Mouse (Mus musculus): ENCODE measurements around the gene Fntb. TPM values are rescaled to one million over a fixed set of nuclear protein-coding genes. Genes with fewer than 3 reads are reported as not detected.

Fntb gene
- polyA plus RNA-seq (2015; fragmentation: Nextera tagmentation; extraction: Ambion mirVana) = 21.7 and 22.8 TPM in 2 replicates

DNA sequence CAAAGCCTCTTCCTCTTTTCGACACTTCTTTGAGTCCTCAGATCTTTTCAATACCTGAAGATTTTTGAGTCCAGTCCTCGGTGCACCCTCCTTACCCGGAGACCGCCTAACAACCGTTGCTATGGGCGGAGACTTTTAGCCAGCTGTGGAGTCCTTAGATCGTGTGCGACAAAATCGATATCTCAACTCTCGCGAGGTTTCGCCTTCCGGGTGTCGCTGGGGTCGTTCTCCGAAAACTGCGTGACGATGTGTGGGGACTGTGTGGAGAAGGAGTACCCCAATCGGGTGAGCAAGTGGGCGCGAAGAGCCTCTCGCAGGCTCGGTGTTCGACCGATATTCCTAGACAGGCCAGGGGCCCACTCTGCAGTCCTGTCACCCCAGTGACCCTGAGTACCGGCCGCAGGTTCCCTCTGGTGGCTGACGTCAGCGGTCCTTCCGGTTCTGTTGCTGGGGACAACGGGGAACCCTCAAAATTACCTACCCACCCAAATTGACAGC, at the start of gene Fntb, which contains the start of gene Churc1:
TSS of gene Fntb (plus strand) at position 236 of the 498 bp plus-strand sequence.
TSS of gene Churc1 (plus strand) at position 185 of the 498 bp plus-strand sequence.
- H3K36me3 ChIP-seq (ENCODE audit: control insufficient read depth, insufficient read depth) = no peaks in the 10 kb centered on the region
- H3K4me1 ChIP-seq (ENCODE audit: control insufficient read depth, low read depth, low read length) = peaks cover 12% of the 10 kb centered on the region
- H3K9me3 ChIP-seq (replicated peaks; ENCODE audit: control insufficient read depth, low read length) = no peaks in the 10 kb centered on the region
- peak within 1 kb of the TSS; percentile 86 for H3K4me3 ChIP-seq (ENCODE audit: low read depth, low read length)
- under 1% methylated on average over 31 of the region's 31 CpGs for WGBS (ENCODE audit: insufficient replicate concordance)
- H3K4me2 ChIP-seq (ENCODE audit: low read depth, low read length) = peak within 1 kb of the TSS; percentile 87
- peak within 1 kb of the TSS; percentile 87 for H3K27ac ChIP-seq (ENCODE audit: low read length)
- ATAC-seq (ENCODE audit: low read depth) = peak; percentile 99
- peak within 1 kb of the TSS; percentile 87 for H3K9ac ChIP-seq (ENCODE audit: low read depth, low read length)
- H3K27me3 ChIP-seq (ENCODE audit: control insufficient read depth, insufficient read depth, low read depth, low read length) = no peaks in the 10 kb centered on the region

DNA sequence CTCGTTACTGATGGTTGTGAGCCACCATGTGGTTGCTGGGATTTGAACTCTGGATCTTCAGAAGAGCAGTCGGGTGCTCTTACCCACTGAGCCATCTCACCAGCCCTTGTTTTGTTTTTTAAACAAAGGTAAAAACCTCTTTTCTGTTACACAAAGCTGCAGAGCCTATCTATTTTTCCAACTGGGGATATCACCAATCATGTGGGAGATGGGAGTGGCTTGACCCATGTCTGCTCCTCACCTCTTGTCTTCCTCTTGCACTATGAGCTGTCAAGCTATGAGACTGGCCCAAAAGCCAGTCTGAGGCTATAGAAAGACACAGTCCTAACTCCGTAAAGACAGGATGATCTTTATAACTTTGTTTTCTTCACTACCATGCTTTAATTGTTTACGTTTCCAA, 47.0 kb upstream of the Fntb start:
- no peak for ATAC-seq (ENCODE audit: low read depth)

DNA sequence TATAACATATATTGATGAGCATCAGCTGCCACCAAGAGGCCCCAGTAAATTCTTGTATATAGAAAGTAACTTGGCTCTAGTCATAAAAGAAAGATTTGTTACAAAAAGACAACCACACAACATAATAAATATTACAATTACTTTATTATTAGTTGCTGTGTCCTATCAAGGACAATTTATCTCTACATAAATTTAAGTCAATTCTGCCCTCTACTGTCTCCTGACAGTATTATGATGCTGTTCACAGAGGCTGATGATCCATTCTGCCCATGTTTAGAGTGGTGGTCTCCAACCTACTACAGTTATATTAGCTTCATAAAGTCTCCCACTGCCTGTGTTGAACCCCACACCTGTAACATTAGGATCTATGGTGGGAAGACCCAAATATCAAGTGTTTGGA, 44.8 kb upstream of the Fntb start:
- Histone ChIP-seq H3K27me3 (ENCODE audit: control insufficient read depth, insufficient read depth, low read depth, low read length) (no peaks in the 10 kb centered on the region), H3K27ac (ENCODE audit: low read length) (no peak overlapping the region), H3K4me2 (ENCODE audit: low read depth, low read length) (no peak overlapping the region), H3K4me1 (ENCODE audit: control insufficient read depth, low read depth, low read length) (peaks cover 10% of the 10 kb centered on the region), H3K9me3 (replicated peaks; ENCODE audit: control insufficient read depth, low read length) (no peaks in the 10 kb centered on the region), H3K9ac (ENCODE audit: low read depth, low read length) (no peak overlapping the region), H3K36me3 (ENCODE audit: control insufficient read depth, insufficient read depth) (no peaks in the 10 kb centered on the region), H3K4me3 (ENCODE audit: low read depth, low read length) (no peak overlapping the region)
- ATAC-seq (ENCODE audit: low read depth) = no peak

More for the DNA sequence above, 47.0 kb upstream of the Fntb start:
- Histone ChIP-seq H3K4me2 (ENCODE audit: low read depth, low read length) (no peak overlapping the region), H3K27me3 (ENCODE audit: control insufficient read depth, insufficient read depth, low read depth, low read length) (no peaks in the 10 kb centered on the region; the same call in 1 of the 2 replicates), H3K9ac (ENCODE audit: low read depth, low read length) (no peak overlapping the region), H3K27ac (ENCODE audit: low read length) (no peak overlapping the region), H3K4me3 (ENCODE audit: low read depth, low read length) (no peak overlapping the region), H3K36me3 (ENCODE audit: control insufficient read depth, insufficient read depth) (no peaks in the 10 kb centered on the region), H3K9me3 (replicated peaks; ENCODE audit: control insufficient read depth, low read length) (no peaks in the 10 kb centered on the region), H3K4me1 (ENCODE audit: control insufficient read depth, low read depth, low read length) (peaks cover 10% of the 10 kb centered on the region)
- 67% methylated on average over 4 of the region's 4 CpGs for WGBS (ENCODE audit: insufficient replicate concordance)

DNA sequence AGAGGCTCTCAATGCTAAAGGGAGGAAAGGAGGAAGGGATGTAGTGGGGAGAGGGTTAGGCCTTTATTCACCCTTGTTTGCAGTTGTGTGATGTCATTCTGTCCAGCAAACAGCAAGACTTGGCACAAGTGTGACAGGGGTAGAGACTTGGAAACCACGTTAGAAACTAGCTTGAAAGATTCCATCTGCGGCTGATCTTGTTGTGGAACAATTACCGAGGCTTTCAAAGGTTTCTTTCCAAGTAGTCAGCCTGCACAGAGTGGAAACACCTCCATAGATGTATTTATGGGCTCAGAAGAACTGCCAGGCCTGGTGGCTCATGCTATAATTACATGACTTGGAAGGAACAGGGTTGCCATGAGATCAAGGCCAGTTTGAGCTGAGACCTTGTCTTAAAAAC, 43.4 kb upstream of the Fntb start:
- Histone ChIP-seq H3K4me2 (ENCODE audit: low read depth, low read length) (no peak overlapping the region), H3K9ac (ENCODE audit: low read depth, low read length) (no peak overlapping the region), H3K27me3 (ENCODE audit: control insufficient read depth, insufficient read depth, low read depth, low read length) (no peaks in the 10 kb centered on the region), H3K4me1 (ENCODE audit: control insufficient read depth, low read depth, low read length) (peaks cover 10% of the 10 kb centered on the region), H3K27ac (ENCODE audit: low read length) (no peak overlapping the region), H3K36me3 (ENCODE audit: control insufficient read depth, insufficient read depth) (no peaks in the 10 kb centered on the region), H3K9me3 (replicated peaks; ENCODE audit: control insufficient read depth, low read length) (no peaks in the 10 kb centered on the region), H3K4me3 (ENCODE audit: low read depth, low read length) (no peak overlapping the region)
- 71% methylated on average over 3 of the region's 3 CpGs for WGBS (ENCODE audit: insufficient replicate concordance)
- no peak for ATAC-seq (ENCODE audit: low read depth)

DNA sequence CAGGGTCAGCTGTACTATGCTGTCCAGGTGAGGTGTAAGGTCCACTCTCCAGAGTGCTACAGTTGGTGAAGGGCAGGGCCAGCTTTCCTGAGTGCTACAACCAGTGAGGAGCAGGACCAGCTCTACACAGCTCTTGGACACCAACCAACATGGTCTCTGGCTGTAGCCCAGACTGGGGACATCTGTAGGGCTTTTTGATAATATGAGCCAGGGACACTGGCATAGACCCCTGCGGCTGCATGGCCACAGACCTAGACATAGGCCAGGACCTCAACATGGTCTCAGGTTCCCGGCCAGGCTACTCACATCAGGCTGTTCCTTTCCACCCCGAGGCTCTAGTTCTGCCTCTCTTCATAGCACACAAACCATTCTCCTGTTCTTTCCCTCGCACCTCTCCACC, 37.4 kb upstream of the Fntb start:
- H3K27me3 ChIP-seq (ENCODE audit: control insufficient read depth, insufficient read depth, low read depth, low read length) = peaks cover 3% of the 10 kb centered on the region
- ATAC-seq (ENCODE audit: low read depth) = no peak
- 0 out of 2 replicates have a peak, but pooled peaks cover 3% of the 10 kb centered on the region for H3K9me3 ChIP-seq (replicated peaks; ENCODE audit: control insufficient read depth, low read length)
- no peaks in the 10 kb centered on the region for H3K36me3 ChIP-seq (ENCODE audit: control insufficient read depth, insufficient read depth)
- WGBS (ENCODE audit: insufficient replicate concordance) = 57% methylated on average over 4 of the region's 4 CpGs
- H3K9ac ChIP-seq (ENCODE audit: low read depth, low read length) = no peak overlapping the region
- H3K27ac ChIP-seq (ENCODE audit: low read length) = no peak overlapping the region
- H3K4me3 ChIP-seq (ENCODE audit: low read depth, low read length) = no peak overlapping the region
- H3K4me1 ChIP-seq (ENCODE audit: control insufficient read depth, low read depth, low read length) = no peaks in the 10 kb centered on the region
- no peak overlapping the region for H3K4me2 ChIP-seq (ENCODE audit: low read depth, low read length)

DNA sequence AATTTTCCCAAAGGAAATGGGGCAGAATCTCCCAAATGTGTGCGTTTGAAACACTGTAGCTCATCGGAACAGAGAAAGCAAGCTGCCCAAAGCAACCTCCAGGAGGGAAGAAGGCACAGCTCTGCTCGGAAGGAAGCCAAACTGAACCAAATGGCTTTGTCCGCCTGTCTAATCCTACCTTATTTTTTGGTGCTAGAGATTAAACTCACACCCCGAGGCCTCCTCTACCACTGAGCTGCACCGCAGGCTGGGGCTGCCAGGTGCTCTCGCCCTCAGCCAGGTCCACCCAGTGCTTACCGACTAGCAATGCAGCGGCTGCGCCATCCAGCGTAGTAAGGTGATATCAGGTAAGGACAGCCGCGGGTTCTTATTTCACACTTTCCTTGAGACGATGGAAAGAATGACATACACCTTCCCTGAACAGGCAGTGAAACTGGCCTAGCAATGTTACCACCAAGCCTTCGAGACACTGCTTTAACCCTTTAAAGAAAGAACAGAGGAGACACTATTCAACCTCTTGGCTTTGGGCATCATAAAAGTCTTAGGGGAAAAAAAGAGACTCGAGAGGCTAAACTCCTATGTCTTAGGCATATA, 14.4 kb upstream of the Fntb start:
- H3K36me3 ChIP-seq (ENCODE audit: control insufficient read depth, insufficient read depth) = no peaks in the 10 kb centered on the region
- H3K4me2 ChIP-seq (ENCODE audit: low read depth, low read length) = no peak overlapping the region
- H3K9me3 ChIP-seq (replicated peaks; ENCODE audit: control insufficient read depth, low read length) = no peaks in the 10 kb centered on the region
- H3K9ac ChIP-seq (ENCODE audit: low read depth, low read length) = no peak overlapping the region
- H3K27ac ChIP-seq (ENCODE audit: low read length) = no peak overlapping the region
- H3K27me3 ChIP-seq (ENCODE audit: control insufficient read depth, insufficient read depth, low read depth, low read length) = no peaks in the 10 kb centered on the region; the same call in 1 of the 2 replicates
- ATAC-seq (ENCODE audit: low read depth) = no peak
- H3K4me3 ChIP-seq (ENCODE audit: low read depth, low read length) = no peak overlapping the region
- 71% methylated on average over 16 of the region's 16 CpGs for WGBS (ENCODE audit: insufficient replicate concordance)
- H3K4me1 ChIP-seq (ENCODE audit: control insufficient read depth, low read depth, low read length) = no peaks in the 10 kb centered on the region

DNA sequence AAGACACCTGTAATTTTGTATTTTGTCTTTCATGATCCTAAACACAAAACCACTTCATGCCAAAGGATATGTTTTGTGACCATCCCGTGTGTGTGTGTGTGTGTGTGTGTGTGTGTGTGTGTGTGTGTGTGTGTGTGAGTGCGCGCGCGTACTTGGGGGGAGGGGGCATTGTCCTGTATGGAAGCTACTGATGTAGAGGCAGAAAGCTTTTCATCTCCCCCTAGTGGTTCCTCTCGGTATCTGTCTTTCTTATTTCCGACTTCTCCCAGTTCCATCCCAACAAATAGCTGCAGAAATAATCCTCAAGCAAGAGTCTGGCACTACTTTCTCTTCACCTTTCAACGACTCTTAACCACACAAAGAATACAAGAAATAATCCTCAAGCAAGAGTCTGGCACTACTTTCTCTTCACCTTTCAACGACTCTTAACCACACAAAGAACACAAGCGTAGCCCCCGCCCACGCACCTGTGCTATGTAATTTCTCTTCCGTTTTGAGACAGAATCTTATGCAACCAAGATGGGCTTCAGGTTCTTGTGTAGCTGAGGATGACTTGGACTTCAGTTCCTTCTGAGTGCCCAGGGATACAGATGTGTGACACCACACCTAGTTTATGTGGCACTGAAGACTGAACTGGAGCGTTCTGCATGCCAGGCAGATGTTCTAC, 12.6 kb upstream of the Fntb start:
- Histone ChIP-seq H3K36me3 (ENCODE audit: control insufficient read depth, insufficient read depth) (no peaks in the 10 kb centered on the region), H3K4me3 (ENCODE audit: low read depth, low read length) (no peak overlapping the region), H3K27me3 (ENCODE audit: control insufficient read depth, insufficient read depth, low read depth, low read length) (no peaks in the 10 kb centered on the region; the same call in 1 of the 2 replicates), H3K4me1 (ENCODE audit: control insufficient read depth, low read depth, low read length) (no peaks in the 10 kb centered on the region), H3K9me3 (replicated peaks; ENCODE audit: control insufficient read depth, low read length) (no peaks in the 10 kb centered on the region), H3K27ac (ENCODE audit: low read length) (no peak overlapping the region), H3K4me2 (ENCODE audit: low read depth, low read length) (no peak overlapping the region), H3K9ac (ENCODE audit: low read depth, low read length) (no peak overlapping the region)
- 44% methylated on average over 14 of the region's 14 CpGs for WGBS (ENCODE audit: insufficient replicate concordance)
- no peak for ATAC-seq (ENCODE audit: low read depth)

DNA sequence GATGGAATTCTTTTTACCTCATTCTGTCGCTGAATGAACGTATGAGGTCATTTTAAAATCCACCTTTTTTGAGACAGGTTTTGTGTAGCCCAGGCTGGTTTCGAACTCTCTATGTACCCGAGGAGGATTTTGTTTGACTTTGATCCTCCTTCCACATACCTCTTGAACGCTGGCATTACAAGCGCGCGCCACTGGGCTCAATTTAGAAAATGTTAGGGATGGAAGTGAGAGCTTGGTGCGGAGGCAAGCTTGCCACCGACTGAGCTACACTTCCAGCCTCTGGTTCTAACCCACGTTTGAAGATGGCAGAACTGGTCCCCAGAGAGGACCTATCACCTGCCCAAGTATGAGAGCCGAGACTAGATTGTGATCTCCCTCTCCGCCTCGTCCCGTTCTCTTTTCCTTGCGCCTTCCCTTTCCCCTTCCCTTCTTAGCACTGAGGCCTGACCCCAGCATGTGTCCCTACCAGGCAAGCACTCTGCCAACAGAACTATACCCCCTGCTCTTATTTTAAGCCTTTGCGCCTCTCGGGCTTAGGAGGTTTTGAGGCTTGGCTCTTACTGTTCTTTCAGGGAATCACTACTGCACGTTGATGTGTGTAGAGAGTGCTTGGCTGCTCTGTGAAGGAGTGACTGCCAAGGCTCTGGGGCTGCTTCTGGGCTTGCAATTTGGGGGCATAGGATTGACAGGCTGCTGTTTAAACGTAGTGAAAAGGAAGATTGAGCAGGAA, 677 bp downstream of the Fntb start:
- ATAC-seq (ENCODE audit: low read depth) = 0 out of 2 replicates have a peak, but pooled peaks have one; percentile 1
- WGBS (ENCODE audit: insufficient replicate concordance) = 32% methylated on average over 20 of the region's 20 CpGs

More for the DNA sequence above, 677 bp downstream of the Fntb start:
- Histone ChIP-seq H3K27me3 (ENCODE audit: control insufficient read depth, insufficient read depth, low read depth, low read length) (no peaks in the 10 kb centered on the region), H3K4me1 (ENCODE audit: control insufficient read depth, low read depth, low read length) (peaks cover 12% of the 10 kb centered on the region), H3K4me2 (ENCODE audit: low read depth, low read length) (peak overlapping the region; percentile 87), H3K4me3 (ENCODE audit: low read depth, low read length) (peak overlapping the region; percentile 86), H3K27ac (ENCODE audit: low read length) (peak overlapping the region; percentile 87), H3K36me3 (ENCODE audit: control insufficient read depth, insufficient read depth) (no peaks in the 10 kb centered on the region), H3K9ac (ENCODE audit: low read depth, low read length) (peak overlapping the region; percentile 87), H3K9me3 (replicated peaks; ENCODE audit: control insufficient read depth, low read length) (no peaks in the 10 kb centered on the region)
